Mouse (Mus musculus) E14TG2a.4 (cell line): ENCODE measurements around the gene Mrln.

ENCODE experiments used
- CTCF ChIP-seq: conservative IDR thresholded peaks from 2 replicates; pipeline ENCODE4 v1.5.1; 2014; ENCODE audit warnings: low read length
- POU5F1 ChIP-seq: IDR thresholded peaks from 2 replicates; pipeline ENCODE4 v1.6.1; 2014; ENCODE audit warnings: low read length, borderline replicate concordance

- TF ChIP-seq CTCF (no peak), POU5F1 (no peak)
These were observed 38.4 kb downstream of the Mrln start for GRCm38 (mm10) chr10:70242751-70243444.
